Mouse (Mus musculus) WW6 (cell line): Measurements from ENCODE around the gene Ifrd2.

ENCODE experiments used
- DNase-seq: peaks from one replicate; pipeline ENCODE4 v3.0.0-alpha.2; 2013; ENCODE audit warnings: low read depth, low spot score

Ifrd2 gene

GRCm38 (mm10) chr9:107599433-107599832, 12.0 kb downstream of the Ifrd2 start:
- no peak for DNase-seq

- DNase-seq: no peak
Observed at GRCm38 (mm10) chr9:107599842-107600241, 12.4 kb downstream of the Ifrd2 start.

- no peak for DNase-seq
Observed at GRCm38 (mm10) chr9:107600745-107601144, 13.3 kb downstream of the Ifrd2 start.

GRCm38 (mm10) chr9:107601275-107601674, 13.8 kb downstream of the Ifrd2 start:
- no peak for DNase-seq

- no peak for DNase-seq
Observed at GRCm38 (mm10) chr9:107602068-107602648, 14.7 kb downstream of the Ifrd2 start.

- DNase-seq: no peak
Observed at GRCm38 (mm10) chr9:107603251-107603650, 15.8 kb downstream of the Ifrd2 start.

- DNase-seq: no peak
Observed at GRCm38 (mm10) chr9:107605041-107605661, 17.7 kb downstream of the Ifrd2 start.

GRCm38 (mm10) chr9:107606591-107606990, 19.1 kb downstream of the Ifrd2 start:
- DNase-seq: no peak

GRCm38 (mm10) chr9:107607036-107607435, 19.6 kb downstream of the Ifrd2 start:
- DNase-seq: no peak

- DNase-seq: no peak
Observed at GRCm38 (mm10) chr9:107607653-107608245, 20.3 kb downstream of the Ifrd2 start.

- no peak for DNase-seq
Observed at GRCm38 (mm10) chr9:107608741-107609432, 21.4 kb downstream of the Ifrd2 start, which contains the start of gene Sema3b. Gene Sema3b, minus strand, starts transcription at chr9:107609229.

GRCm38 (mm10) chr9:107609433-107609830, 22.0 kb downstream of the Ifrd2 start:
- no peak for DNase-seq

- DNase-seq: no peak
Observed at GRCm38 (mm10) chr9:107611456-107612190, 24.2 kb downstream of the Ifrd2 start.

GRCm38 (mm10) chr9:107612191-107612944, 24.9 kb downstream of the Ifrd2 start:
- peak; percentile 80 for DNase-seq

GRCm38 (mm10) chr9:107612945-107613569, 25.6 kb downstream of the Ifrd2 start:
- DNase-seq: no peak

- DNase-seq: no peak
Observed at GRCm38 (mm10) chr9:107615035-107615434, 27.6 kb downstream of the Ifrd2 start.

- no peak for DNase-seq
Observed at GRCm38 (mm10) chr9:107617461-107617860, 30.0 kb downstream of the Ifrd2 start.

- no peak for DNase-seq
Observed at GRCm38 (mm10) chr9:107618098-107618497, 30.7 kb downstream of the Ifrd2 start.

GRCm38 (mm10) chr9:107618778-107619545, 31.5 kb downstream of the Ifrd2 start:
- no peak for DNase-seq

- no peak for DNase-seq
Observed at GRCm38 (mm10) chr9:107619546-107619879, 32.1 kb downstream of the Ifrd2 start.
